Mouse (Mus musculus) neural tube, embryonic 11.5 days (tissue): Measurements from ENCODE around the gene Efna5. TPM values are rescaled to one million over a fixed set of nuclear protein-coding genes. Genes with fewer than 3 reads are reported as not detected.

ENCODE experiments used
- ATAC-seq: fragments of 200-750 bp; cut with Nextera tagmentation; 2 replicates; pipeline ENCODE4 v1.8.0; 2017; ENCODE audit warnings: moderate number of reproducible peaks, mild to moderate bottlenecking, moderate TSS enrichment, moderate library complexity; ENCODE audit not compliant: insufficient read depth, low FRiP score, low TSS enrichment
- DNase-seq: peaks from one replicate; pipeline ENCODE4 v3.0.0-alpha.2; 2015; ENCODE audit warnings: low spot score
- H3K27ac ChIP-seq: fragments of 300-500 bp; sonication (generic); 2 replicates; pipeline ENCODE4 v1.5.1; 2014; ENCODE audit warnings: low read depth, mild to moderate bottlenecking, low read length
- H3K27me3 ChIP-seq: fragments of 300-500 bp; sonication (generic); 2 replicates; pipeline ENCODE4 v1.6.1; 2014; ENCODE audit warnings: mild to moderate bottlenecking, low read length, mixed read lengths; ENCODE audit not compliant: control insufficient read depth, insufficient read depth
- H3K36me3 ChIP-seq: fragments of 300-500 bp; sonication (generic); 2 replicates; pipeline ENCODE4 v1.6.1; 2014; ENCODE audit warnings: mild to moderate bottlenecking, low read length, moderate library complexity, mixed read lengths; ENCODE audit not compliant: control insufficient read depth, insufficient read depth
- H3K4me1 ChIP-seq: fragments of 300-500 bp; sonication (generic); 2 replicates; pipeline ENCODE4 v1.6.1; 2014; ENCODE audit warnings: low read length, mixed read lengths; ENCODE audit not compliant: control insufficient read depth, insufficient read depth
- H3K4me2 ChIP-seq: fragments of 300-500 bp; sonication (generic); 2 replicates; pipeline ENCODE4 v1.6.1; 2014; ENCODE audit warnings: low read depth, mild to moderate bottlenecking, moderate library complexity
- H3K4me3 ChIP-seq: fragments of 300-500 bp; sonication (generic); 2 replicates; pipeline ENCODE4 v1.5.1; 2014; ENCODE audit warnings: low read depth, low read length
- H3K9ac ChIP-seq: fragments of 300-500 bp; sonication (generic); 2 replicates; pipeline ENCODE4 v1.6.1; 2014; ENCODE audit warnings: mild to moderate bottlenecking, low read length
- H3K9me3 ChIP-seq: fragments of 300-500 bp; sonication (generic); 2 replicates; pipeline ENCODE4 v1.6.1; 2016; ENCODE audit warnings: low read length; ENCODE audit not compliant: control insufficient read depth
- WGBS: fragments of 180-500 bp; shearing (Covaris S2); extraction: QIAGEN DNeasy Blood & Tissue Kit; methylation state at CpG from one replicate; pipeline ENCODE4 v1.1.7; 2014; 5-methylcytosine and 5-hydroxymethylcytosine counted together
- polyA plus RNA-seq: library from polyadenylated mRNA; unstranded; fragments of >200 nt; fragmentation: Nextera tagmentation; extraction: Ambion mirVana; gene quantifications from 2 replicates; pipeline ENCODE4 v1.2.1, GENCODE M21; 2014

Gene Efna5
- polyA plus RNA-seq, 1 experiment from 2014 or later = 40.1 TPM

DNA sequence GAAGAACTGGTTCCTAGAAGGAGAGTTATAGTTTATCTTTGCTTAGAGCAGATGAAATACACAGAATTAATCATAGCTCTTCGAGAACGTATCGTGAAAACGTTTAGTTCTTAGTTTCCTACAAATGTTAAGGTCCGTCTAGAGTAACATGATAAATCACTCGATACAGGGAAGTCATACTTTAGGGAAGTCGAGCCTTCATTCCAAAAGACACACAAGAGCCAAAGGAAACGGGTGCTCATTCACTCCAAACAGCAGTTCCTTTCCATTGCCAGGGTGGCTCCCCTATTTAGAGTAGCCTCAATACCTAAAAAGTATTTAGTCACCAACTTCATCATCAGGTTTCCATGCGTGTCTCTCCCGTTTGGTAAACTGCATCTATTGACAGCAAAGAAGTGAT lies 64.2 kb downstream of the Efna5 start:
- Histone ChIP-seq H3K27ac (no peak overlapping the region), H3K4me2 (no peak overlapping the region), H3K4me3 (no peak overlapping the region), H3K9me3 (no peaks in the 10 kb centered on the region), H3K36me3 (no peaks in the 10 kb centered on the region), H3K27me3 (no peaks in the 10 kb centered on the region), H3K4me1 (peaks cover 18% of the 10 kb centered on the region), H3K9ac (no peak overlapping the region)
- WGBS = 84% methylated on average over 10 of the region's 10 CpGs
- ATAC-seq (no peak), DNase-seq (no peak)

DNA sequence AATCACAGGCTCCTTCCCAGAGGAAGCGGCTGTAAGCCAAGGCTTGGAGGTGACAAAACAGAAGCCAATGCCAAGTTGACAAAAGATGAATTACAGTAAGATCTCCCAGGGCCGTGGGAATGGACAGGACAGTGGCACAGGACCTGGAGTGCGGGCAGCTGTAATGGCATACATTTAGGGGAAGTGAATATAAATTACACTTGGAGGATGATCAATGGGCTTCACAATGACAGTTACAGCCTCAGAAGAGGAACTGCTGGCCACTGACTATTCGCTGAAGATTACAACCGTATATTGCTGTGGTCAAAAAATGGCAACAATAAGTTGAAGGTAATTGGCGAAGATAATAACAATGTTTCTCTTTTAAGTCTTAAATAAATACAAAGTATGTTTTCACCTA lies 67.7 kb downstream of the Efna5 start:
- Histone ChIP-seq H3K4me3 (no peak overlapping the region), H3K27me3 (no peaks in the 10 kb centered on the region), H3K4me2 (no peak overlapping the region), H3K36me3 (no peaks in the 10 kb centered on the region), H3K9me3 (no peaks in the 10 kb centered on the region), H3K9ac (no peak overlapping the region), H3K4me1 (peaks cover 7% of the 10 kb centered on the region), H3K27ac (no peak overlapping the region)
- DNase-seq = no peak
- WGBS = 85% methylated on average over 6 of the region's 6 CpGs
- ATAC-seq = no peak

DNA sequence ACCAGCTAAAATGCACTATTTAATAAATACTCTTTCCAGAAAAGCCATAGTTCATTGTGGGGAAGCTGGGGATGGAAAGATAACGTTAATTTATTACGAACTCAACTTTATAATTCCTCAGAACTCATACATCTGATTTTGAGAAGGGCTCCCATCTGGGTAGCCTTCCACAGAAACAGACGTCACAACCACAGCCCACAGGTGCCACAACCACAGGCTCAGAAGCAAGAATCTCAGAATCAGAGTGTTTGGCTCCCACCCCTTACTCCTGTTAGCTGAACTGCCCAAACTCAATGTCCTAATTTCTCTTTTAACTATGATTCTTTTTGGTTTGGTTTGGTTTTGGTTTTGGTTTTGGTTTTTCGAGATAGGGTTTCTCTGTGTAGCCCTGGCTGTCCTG lies 73.2 kb downstream of the Efna5 start:
- H3K4me3 ChIP-seq = no peak overlapping the region
- no peak overlapping the region for H3K27ac ChIP-seq
- H3K9me3 ChIP-seq = no peaks in the 10 kb centered on the region
- H3K4me2 ChIP-seq = no peak overlapping the region
- no peaks in the 10 kb centered on the region for H3K36me3 ChIP-seq
- ATAC-seq = no peak
- DNase-seq = no peak
- H3K4me1 ChIP-seq = no peaks in the 10 kb centered on the region
- no peaks in the 10 kb centered on the region for H3K27me3 ChIP-seq
- WGBS = 90% methylated on average over 4 of the region's 4 CpGs
- H3K9ac ChIP-seq = no peak overlapping the region

DNA sequence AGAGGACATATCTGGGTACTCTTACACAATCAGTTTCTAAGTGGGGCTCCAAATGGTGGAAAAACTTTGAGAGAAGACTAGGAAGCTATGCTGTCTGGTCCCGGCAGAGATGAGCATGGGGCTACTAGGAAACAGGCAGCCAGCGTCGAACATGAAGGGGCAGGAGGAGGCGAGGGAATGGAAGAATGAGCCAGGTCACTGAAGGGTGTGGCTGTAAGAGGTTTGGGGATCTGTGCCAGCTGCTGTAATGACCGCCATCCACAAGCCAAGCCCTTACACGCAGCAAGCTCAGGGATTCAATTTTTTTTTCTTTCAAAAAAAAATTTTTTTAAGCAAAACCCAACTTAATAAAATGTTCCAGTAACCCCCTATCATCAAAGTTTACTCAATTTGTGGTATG lies 74.5 kb downstream of the Efna5 start:
- no peak overlapping the region for H3K4me3 ChIP-seq
- no peaks in the 10 kb centered on the region for H3K9me3 ChIP-seq
- no peaks in the 10 kb centered on the region for H3K4me1 ChIP-seq
- DNase-seq = no peak
- no peak overlapping the region for H3K27ac ChIP-seq
- H3K4me2 ChIP-seq = no peak overlapping the region
- no peaks in the 10 kb centered on the region for H3K36me3 ChIP-seq
- no peak overlapping the region for H3K9ac ChIP-seq
- ATAC-seq = no peak
- H3K27me3 ChIP-seq = no peaks in the 10 kb centered on the region
- WGBS = 96% methylated on average over 6 of the region's 6 CpGs

DNA sequence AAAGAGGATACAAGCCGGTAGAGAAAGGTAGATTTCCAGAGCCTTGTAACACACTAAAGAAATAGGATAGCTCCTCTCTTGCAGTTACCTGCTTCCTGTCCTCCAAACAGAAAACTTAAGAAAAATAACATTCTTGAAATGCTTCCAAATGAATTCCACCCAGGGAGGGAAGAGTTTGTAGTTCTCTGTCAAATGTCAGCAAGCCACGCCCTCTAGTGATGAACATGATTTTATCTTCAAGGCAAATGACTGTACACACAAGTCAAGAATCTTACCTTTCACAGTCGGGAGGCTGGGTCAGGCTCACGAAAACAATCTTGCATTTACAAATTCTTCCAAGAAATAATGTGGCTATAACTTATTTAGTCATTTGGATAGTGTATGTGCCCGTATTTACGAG lies 78.4 kb downstream of the Efna5 start:
- Histone ChIP-seq H3K9ac (no peak overlapping the region), H3K4me2 (no peak overlapping the region), H3K36me3 (no peaks in the 10 kb centered on the region), H3K4me1 (no peaks in the 10 kb centered on the region), H3K27me3 (no peaks in the 10 kb centered on the region), H3K27ac (no peak overlapping the region), H3K4me3 (no peak overlapping the region), H3K9me3 (no peaks in the 10 kb centered on the region)
- no peak for ATAC-seq
- no peak for DNase-seq
- 90% methylated on average over 6 of the region's 6 CpGs for WGBS

DNA sequence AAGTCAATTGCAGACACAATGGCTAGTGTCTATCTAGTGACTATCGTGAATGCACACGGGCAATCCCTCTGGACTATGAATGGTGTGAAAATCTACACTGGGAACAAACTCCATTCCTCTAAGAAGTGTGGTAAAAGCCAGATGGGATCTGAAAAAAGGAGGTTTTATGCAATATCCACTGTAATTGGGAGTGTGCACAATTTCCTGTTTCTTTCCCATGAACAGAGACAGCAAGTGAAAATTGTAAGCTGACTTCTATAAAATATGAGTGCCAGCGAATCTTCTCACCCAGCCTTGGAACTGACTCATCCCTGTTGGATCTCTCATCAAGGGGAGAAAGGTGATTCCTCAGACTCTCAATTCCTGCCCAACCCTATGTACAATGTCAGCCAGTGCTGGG lies 83.8 kb downstream of the Efna5 start:
- H3K9ac ChIP-seq = no peak overlapping the region
- no peak for ATAC-seq
- H3K4me2 ChIP-seq = no peak overlapping the region
- H3K36me3 ChIP-seq = no peaks in the 10 kb centered on the region
- H3K4me1 ChIP-seq = no peaks in the 10 kb centered on the region
- H3K9me3 ChIP-seq = no peaks in the 10 kb centered on the region
- no peak overlapping the region for H3K4me3 ChIP-seq
- WGBS = 92% methylated on average over 3 of the region's 3 CpGs
- H3K27ac ChIP-seq = no peak overlapping the region
- no peak for DNase-seq
- no peaks in the 10 kb centered on the region for H3K27me3 ChIP-seq

DNA sequence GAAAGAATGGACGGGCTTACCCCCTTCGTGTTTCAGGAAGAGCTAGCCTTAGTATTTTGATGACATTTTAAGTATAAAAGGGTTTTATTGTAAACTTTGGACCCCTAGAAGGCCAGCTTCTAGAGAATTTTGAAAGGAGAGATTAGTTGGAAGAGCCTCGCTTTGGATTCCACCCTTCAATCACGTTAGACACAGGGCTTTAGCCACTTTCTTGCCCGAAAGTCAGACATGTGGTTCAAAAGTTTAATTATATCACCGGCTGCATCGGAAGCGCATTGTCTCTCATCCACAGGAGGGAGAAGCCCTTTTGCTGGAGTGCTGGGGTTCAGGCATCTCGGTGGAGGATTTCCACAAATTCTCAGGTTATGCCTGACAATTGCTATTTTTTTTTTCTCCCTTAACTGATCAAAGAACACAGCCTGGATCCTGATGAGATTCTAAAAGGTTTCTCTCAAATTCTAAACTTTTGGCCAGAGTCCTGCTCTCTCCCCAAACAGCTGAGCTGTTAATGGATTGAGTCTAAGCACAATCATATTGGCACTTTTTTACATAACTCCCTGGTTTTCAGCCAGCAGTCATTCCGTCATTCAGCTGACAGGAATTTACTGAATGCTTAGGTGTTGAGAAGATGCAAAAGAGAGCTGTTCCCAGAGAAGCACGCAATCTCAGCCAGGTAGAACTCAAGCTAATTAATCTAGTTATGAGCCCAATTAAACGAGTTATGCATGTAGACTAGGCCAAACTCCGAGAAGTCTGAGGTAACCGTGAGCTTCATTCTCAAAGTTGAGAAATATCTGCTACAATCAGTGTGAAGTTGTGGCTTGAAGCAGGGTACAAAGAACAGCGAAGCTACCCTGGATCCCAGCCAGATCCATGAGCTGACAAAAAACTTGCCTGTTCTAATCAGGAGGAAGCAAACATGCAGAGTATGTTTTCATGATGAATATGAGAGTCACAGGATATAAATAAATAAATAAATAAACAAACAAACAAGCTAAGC lies 91.5 kb downstream of the Efna5 start:
- H3K4me2 ChIP-seq = no peak overlapping the region
- peaks cover 5% of the 10 kb centered on the region; the same call in 1 of the 2 replicates for H3K4me1 ChIP-seq
- no peak overlapping the region for H3K27ac ChIP-seq
- no peaks in the 10 kb centered on the region for H3K9me3 ChIP-seq
- H3K36me3 ChIP-seq = no peaks in the 10 kb centered on the region
- DNase-seq (no peak), ATAC-seq (no peak)
- no peak overlapping the region for H3K9ac ChIP-seq
- H3K4me3 ChIP-seq = no peak overlapping the region
- no peaks in the 10 kb centered on the region for H3K27me3 ChIP-seq
- WGBS = 48% methylated on average over 15 of the region's 15 CpGs

DNA sequence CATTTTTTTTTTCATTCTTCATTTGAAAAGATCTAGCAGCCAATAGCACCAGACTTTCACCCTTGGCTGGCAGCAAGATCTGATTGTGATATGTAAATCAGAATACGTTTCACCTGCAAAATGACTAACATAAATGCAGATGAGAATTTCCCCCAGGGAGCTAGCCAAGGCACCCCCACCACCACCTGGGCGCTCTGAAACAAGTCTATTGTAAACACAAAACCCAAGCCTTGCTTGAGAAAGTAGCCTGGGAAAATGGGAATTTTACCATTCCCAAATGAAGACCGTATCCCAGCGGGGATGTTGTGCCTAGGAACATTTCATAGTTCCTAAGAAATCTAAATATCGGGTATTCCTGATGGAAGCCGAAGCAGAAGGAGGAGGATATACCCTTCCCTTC lies 92.3 kb downstream of the Efna5 start:
- Histone ChIP-seq H3K4me1 (peaks cover 7% of the 10 kb centered on the region; the same call in 1 of the 2 replicates), H3K4me2 (no peak overlapping the region), H3K27me3 (no peaks in the 10 kb centered on the region), H3K4me3 (no peak overlapping the region), H3K9ac (no peak overlapping the region), H3K36me3 (no peaks in the 10 kb centered on the region), H3K27ac (no peak overlapping the region), H3K9me3 (no peaks in the 10 kb centered on the region)
- DNase-seq (no peak), ATAC-seq (no peak)
- WGBS = 56% methylated on average over 6 of the region's 6 CpGs

DNA sequence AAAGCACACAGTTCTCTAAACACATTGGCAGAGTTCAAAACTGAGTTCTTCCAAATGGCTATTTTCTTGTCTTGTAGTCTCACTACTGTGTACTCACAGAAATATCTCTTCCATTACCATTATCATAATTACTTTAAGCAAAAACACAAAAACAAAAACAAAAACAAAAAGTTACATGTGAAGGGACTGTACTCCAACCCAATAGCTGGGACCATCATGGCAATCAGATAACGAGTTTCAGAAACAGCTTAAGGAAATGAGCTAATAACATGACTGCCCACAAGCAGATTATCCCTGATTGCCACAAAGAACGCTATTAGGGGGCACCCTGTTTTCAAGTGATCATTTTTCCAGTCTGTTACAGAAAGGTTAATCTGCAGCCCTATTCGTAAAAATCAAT lies 93.3 kb downstream of the Efna5 start:
- Histone ChIP-seq H3K27ac (no peak overlapping the region), H3K4me2 (no peak overlapping the region), H3K9ac (no peak overlapping the region), H3K4me1 (peaks cover 7% of the 10 kb centered on the region; the same call in 1 of the 2 replicates), H3K4me3 (no peak overlapping the region), H3K9me3 (no peaks in the 10 kb centered on the region), H3K27me3 (no peaks in the 10 kb centered on the region), H3K36me3 (no peaks in the 10 kb centered on the region)
- no peak for DNase-seq
- no peak for ATAC-seq
- WGBS = 59% methylated on average over 3 of the region's 3 CpGs
